Mouse (Mus musculus) liver, embryonic 11.5 days (tissue): ENCODE data around the gene Mcfd2. TPM values are rescaled to one million over a fixed set of nuclear protein-coding genes. Genes with fewer than 3 reads are reported as not detected.
A peak's percentile ranks its signal among the peaks of the same experiment; 100 is the strongest.

Source experiments
- ATAC-seq: fragments of 200-750 bp; cut with Nextera tagmentation; replicated peaks from 2 replicates; pipeline ENCODE4 v1.8.0; 2017; ENCODE audit warnings: moderate number of reproducible peaks, mild to moderate bottlenecking, moderate TSS enrichment, moderate library complexity; ENCODE audit not compliant: low FRiP score
- DNase-seq: peaks from one replicate; pipeline ENCODE4 v3.0.0-alpha.2; 2017; ENCODE audit warnings: low spot score
- H3K27ac ChIP-seq: fragments of 300-500 bp; sonication (generic); 2 replicates; pipeline ENCODE4 v1.5.1; 2014; ENCODE audit warnings: mild to moderate bottlenecking, low read depth, low read length, control low read depth
- H3K27me3 ChIP-seq: fragments of 300-500 bp; sonication (generic); replicated peaks from 2 replicates; pipeline ENCODE4 v1.6.1; 2014; ENCODE audit warnings: low read length, mixed read lengths; ENCODE audit not compliant: control insufficient read depth, insufficient read depth
- H3K36me3 ChIP-seq: fragments of 300-500 bp; sonication (generic); 2 replicates; pipeline ENCODE4 v1.6.1; 2014; ENCODE audit warnings: mild to moderate bottlenecking, low read length, moderate library complexity, mixed read lengths; ENCODE audit not compliant: control insufficient read depth, insufficient read depth
- H3K4me1 ChIP-seq: fragments of 300-500 bp; sonication (generic); replicated peaks from 2 replicates; pipeline ENCODE4 v1.6.1; 2014; ENCODE audit warnings: low read length, mixed read lengths; ENCODE audit not compliant: control insufficient read depth, insufficient read depth
- H3K4me2 ChIP-seq: fragments of 300-500 bp; sonication (generic); 2 replicates; pipeline ENCODE4 v1.6.1; 2014; ENCODE audit warnings: mild to moderate bottlenecking, control low read depth, moderate library complexity
- H3K4me3 ChIP-seq: fragments of 300-500 bp; sonication (generic); 2 replicates; pipeline ENCODE4 v1.5.1; 2014; ENCODE audit warnings: low read depth, low read length, control low read depth
- H3K9ac ChIP-seq: fragments of 300-500 bp; sonication (generic); 2 replicates; pipeline ENCODE4 v1.6.1; 2014; ENCODE audit warnings: low read depth, low read length, control low read depth
- H3K9me3 ChIP-seq: fragments of 300-500 bp; sonication (generic); 2 replicates; pipeline ENCODE4 v1.6.1; 2016; ENCODE audit warnings: low read length, inconsistent platforms, mixed read lengths; ENCODE audit not compliant: control insufficient read depth
- WGBS: fragments of 180-500 bp; shearing (Covaris S2); extraction: QIAGEN DNeasy Blood & Tissue Kit; methylation state at CpG from one replicate; pipeline ENCODE4 v1.1.7; 2014; 5-methylcytosine and 5-hydroxymethylcytosine counted together
- polyA plus RNA-seq: library from polyadenylated mRNA; unstranded; fragments of >200 nt; fragmentation: Nextera tagmentation; extraction: Ambion mirVana; gene quantifications from 2 replicates; pipeline ENCODE4 v1.2.1, GENCODE M21; 2014

Gene Mcfd2
- polyA plus RNA-seq, 1 experiment from 2014 or later, result 71.9 TPM

GRCm38 (mm10) chr17:87295738-87296137, 30.0 kb upstream of the Mcfd2 start:
- 0 out of 2 replicates have a peak, but pooled peaks have one; percentile 46 for ATAC-seq
- Histone ChIP-seq H3K27me3 (no peaks in the 10 kb centered on the region), H3K36me3 (no peaks in the 10 kb centered on the region; the same call in 1 of the 2 replicates), H3K4me1 (peaks cover 11% of the 10 kb centered on the region), H3K9ac (no peak overlapping the region), H3K27ac (no peak overlapping the region), H3K9me3 (no peaks in the 10 kb centered on the region), H3K4me2 (no peak overlapping the region), H3K4me3 (no peak overlapping the region)
- WGBS, result 71% methylated on average over 7 of the region's 7 CpGs
- DNase-seq, result no peak

DNA sequence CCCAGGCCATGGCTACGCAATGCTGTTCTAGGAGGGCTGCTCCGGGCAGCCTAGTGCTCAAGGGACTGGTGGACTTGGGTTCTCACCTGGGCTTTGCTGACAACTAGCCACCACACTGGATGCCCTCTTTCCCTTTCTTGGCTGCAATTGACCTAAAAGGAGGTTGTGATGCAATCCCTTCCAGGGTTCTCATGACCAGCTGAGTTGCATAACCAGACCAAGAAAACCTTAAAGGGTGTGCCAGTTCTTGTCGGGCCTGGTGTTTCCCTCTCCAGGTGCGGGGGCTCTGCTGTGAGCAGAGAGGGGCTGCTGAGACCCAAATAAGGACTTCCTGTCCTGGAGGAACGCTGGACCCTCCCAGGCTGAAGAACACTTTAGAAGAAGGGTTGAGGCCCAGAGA, 27.4 kb upstream of the Mcfd2 start:
- H3K4me1 ChIP-seq, result peaks cover 7% of the 10 kb centered on the region
- no peak for DNase-seq
- no peak overlapping the region for H3K4me3 ChIP-seq
- no peaks in the 10 kb centered on the region for H3K9me3 ChIP-seq
- no peak overlapping the region for H3K27ac ChIP-seq
- no peak overlapping the region for H3K4me2 ChIP-seq
- H3K27me3 ChIP-seq, result no peaks in the 10 kb centered on the region
- 83% methylated on average over 5 of the region's 5 CpGs for WGBS
- no peak for ATAC-seq
- no peaks in the 10 kb centered on the region; the same call in 1 of the 2 replicates for H3K36me3 ChIP-seq
- H3K9ac ChIP-seq, result no peak overlapping the region

- Histone ChIP-seq H3K4me1 (peaks cover 10% of the 10 kb centered on the region), H3K36me3 (no peaks in the 10 kb centered on the region; the same call in 1 of the 2 replicates), H3K4me2 (no peak overlapping the region), H3K27ac (no peak overlapping the region), H3K9ac (no peak overlapping the region), H3K27me3 (no peaks in the 10 kb centered on the region), H3K4me3 (no peak overlapping the region), H3K9me3 (no peaks in the 10 kb centered on the region)
- ATAC-seq (no peak), DNase-seq (no peak)
- 84% methylated on average over 5 of the region's 5 CpGs for WGBS
These were observed 26.0 kb upstream of the Mcfd2 start for GRCm38 (mm10) chr17:87291782-87292181.

DNA sequence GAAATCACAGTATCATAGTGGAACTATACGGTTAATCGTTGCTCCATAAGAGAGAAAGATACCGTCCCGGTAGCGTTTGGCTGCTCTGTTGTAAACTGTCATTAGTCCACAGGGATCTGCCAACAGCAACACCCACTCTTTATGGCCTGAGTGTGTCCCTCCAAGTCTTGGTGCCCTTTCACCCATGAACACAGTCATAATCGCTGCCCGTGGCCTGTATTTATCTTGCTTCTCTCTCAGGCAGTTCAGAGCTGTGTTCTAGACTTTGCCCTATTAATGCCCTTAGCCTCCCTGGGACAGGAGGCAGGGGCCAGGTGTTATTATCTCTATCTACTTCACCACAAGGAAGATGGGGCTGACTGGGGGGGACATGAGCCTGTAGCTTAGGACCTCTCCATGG, 25.3 kb upstream of the Mcfd2 start:
- H3K4me1 ChIP-seq, result peaks cover 10% of the 10 kb centered on the region
- H3K9me3 ChIP-seq, result no peaks in the 10 kb centered on the region
- H3K9ac ChIP-seq, result no peak overlapping the region
- no peaks in the 10 kb centered on the region for H3K27me3 ChIP-seq
- no peak overlapping the region for H3K4me2 ChIP-seq
- WGBS, result 91% methylated on average over 7 of the region's 7 CpGs
- no peak for ATAC-seq
- no peak overlapping the region for H3K4me3 ChIP-seq
- DNase-seq, result no peak
- H3K27ac ChIP-seq, result no peak overlapping the region
- no peaks in the 10 kb centered on the region; the same call in 1 of the 2 replicates for H3K36me3 ChIP-seq

DNA sequence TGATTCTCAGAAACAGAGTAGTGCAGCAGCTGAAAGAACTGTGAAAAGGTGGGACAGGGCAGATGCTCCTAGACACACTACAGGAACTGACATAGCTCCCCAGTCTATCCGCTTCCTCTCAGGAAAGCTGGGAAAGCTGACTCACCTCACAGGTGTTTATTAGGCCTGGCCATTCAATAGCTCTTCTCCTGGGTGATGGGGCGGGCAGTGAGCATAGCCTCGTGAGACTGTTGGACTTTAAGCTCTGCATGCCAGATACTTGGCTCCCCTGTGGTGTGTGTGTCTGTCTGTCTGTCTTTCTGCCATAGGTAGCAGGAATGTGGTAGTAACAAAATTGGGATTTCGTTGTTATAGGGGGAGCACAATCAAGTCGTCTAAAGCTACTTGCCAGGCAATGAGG, 23.6 kb upstream of the Mcfd2 start:
- no peaks in the 10 kb centered on the region; the same call in 1 of the 2 replicates for H3K36me3 ChIP-seq
- peaks cover 5% of the 10 kb centered on the region for H3K4me1 ChIP-seq
- H3K9me3 ChIP-seq, result no peaks in the 10 kb centered on the region
- H3K9ac ChIP-seq, result no peak overlapping the region
- 78% methylated on average over 5 of the region's 5 CpGs for WGBS
- no peak overlapping the region for H3K4me3 ChIP-seq
- H3K27ac ChIP-seq, result no peak overlapping the region
- no peak for DNase-seq
- no peak for ATAC-seq
- H3K4me2 ChIP-seq, result no peak overlapping the region
- no peaks in the 10 kb centered on the region; the same call in 1 of the 2 replicates for H3K27me3 ChIP-seq

DNA sequence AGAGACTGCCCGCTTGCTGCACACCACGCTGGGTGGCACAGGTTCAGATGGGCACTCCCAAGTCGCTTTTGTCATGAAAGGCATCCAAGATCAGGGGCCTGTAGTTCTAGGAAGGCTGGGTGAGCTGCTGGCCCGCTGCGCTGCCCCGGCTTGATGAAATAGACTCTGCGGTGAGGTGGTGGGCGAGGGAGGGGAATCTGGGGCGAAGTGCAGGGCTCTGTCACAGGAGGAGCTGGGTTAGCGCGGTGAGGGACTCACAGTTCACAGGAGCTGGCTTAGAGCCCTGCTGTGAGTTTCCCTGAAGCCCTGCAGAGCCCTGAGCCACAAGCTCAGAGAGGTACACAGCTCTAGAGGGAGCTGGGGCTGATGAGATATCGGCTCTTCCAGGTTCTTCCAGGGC, 22.4 kb upstream of the Mcfd2 start:
- H3K36me3 ChIP-seq, result no peaks in the 10 kb centered on the region; the same call in 1 of the 2 replicates
- peaks cover 2% of the 10 kb centered on the region; the same call in 1 of the 2 replicates for H3K27me3 ChIP-seq
- H3K4me3 ChIP-seq, result no peak overlapping the region
- no peaks in the 10 kb centered on the region for H3K9me3 ChIP-seq
- no peak overlapping the region for H3K9ac ChIP-seq
- H3K4me1 ChIP-seq, result peaks cover 11% of the 10 kb centered on the region
- no peak for DNase-seq
- H3K4me2 ChIP-seq, result no peak overlapping the region
- H3K27ac ChIP-seq, result no peak overlapping the region
- ATAC-seq, result no peak
- 43% methylated on average over 12 of the region's 12 CpGs for WGBS

GRCm38 (mm10) chr17:87287197-87287777, 21.6 kb upstream of the Mcfd2 start:
- Histone ChIP-seq H3K4me1 (peaks cover 11% of the 10 kb centered on the region), H3K4me3 (no peak overlapping the region), H3K36me3 (no peaks in the 10 kb centered on the region; the same call in 1 of the 2 replicates), H3K9me3 (no peaks in the 10 kb centered on the region), H3K9ac (no peak overlapping the region), H3K4me2 (no peak overlapping the region), H3K27ac (no peak overlapping the region), H3K27me3 (peaks cover 2% of the 10 kb centered on the region; the same call in 1 of the 2 replicates)
- ATAC-seq (no peak), DNase-seq (no peak)
- WGBS, result 65% methylated on average over 8 of the region's 8 CpGs

GRCm38 (mm10) chr17:87286481-87287143, 20.9 kb upstream of the Mcfd2 start:
- H3K9ac ChIP-seq, result no peak overlapping the region
- no peak overlapping the region for H3K27ac ChIP-seq
- H3K4me3 ChIP-seq, result no peak overlapping the region
- no peak overlapping the region for H3K4me2 ChIP-seq
- H3K9me3 ChIP-seq, result no peaks in the 10 kb centered on the region
- H3K27me3 ChIP-seq, result peaks cover 2% of the 10 kb centered on the region; the same call in 1 of the 2 replicates
- H3K36me3 ChIP-seq, result no peaks in the 10 kb centered on the region
- ATAC-seq (no peak), DNase-seq (no peak)
- H3K4me1 ChIP-seq, result peaks cover 14% of the 10 kb centered on the region
- 71% methylated on average over 8 of the region's 8 CpGs for WGBS
